Mouse (Mus musculus) layer of hippocampus, postnatal 36 days (tissue): ENCODE measurements around the gene Mpp3. TPM values are rescaled to one million over a fixed set of nuclear protein-coding genes. Genes with fewer than 3 reads are reported as not detected.

Experiments
- DNase-seq, 2 experiments: peaks; one replicate each; pipeline ENCODE4 v3.0.0; 2022
- total RNA-seq, 2 experiments: library from RNA; stranded (reverse); gene quantifications; 2 replicates each; pipeline ENCODE4 v1.2.3; 2021

Mpp3 gene
- total RNA-seq, 2 experiments from 2014 or later: 88.5 to 90.2 TPM

DNA sequence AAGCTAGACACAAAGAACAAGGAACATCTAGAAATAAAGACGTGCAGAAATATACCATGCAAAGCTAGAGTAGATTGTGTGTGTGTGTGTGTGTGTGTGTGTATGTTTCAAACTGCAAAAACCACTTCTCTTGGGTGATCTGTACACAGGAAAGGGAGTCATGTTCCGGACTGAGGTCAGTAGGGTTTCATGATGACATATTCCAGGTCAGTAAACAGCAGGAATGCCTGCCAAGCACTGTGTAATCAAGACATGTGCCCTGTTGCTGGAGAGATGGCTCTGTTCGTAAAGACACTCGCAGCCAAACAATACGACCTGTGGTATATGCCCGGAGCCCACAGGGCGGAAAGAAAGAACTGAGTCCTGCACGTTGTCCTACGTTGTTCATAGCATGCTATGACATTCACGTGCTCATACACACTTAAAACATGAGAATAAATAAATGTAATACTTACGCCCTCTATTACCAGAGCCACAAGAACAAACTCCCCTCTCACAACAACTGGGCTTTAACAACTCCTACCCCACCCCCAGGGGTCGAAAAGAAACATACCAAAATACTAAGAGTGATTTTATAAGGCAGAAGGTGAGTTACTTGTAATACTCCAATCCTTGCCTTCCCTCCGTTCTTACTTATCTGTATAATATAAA, 11.4 kb upstream of the Mpp3 start:
- DNase-seq: no peak

DNA sequence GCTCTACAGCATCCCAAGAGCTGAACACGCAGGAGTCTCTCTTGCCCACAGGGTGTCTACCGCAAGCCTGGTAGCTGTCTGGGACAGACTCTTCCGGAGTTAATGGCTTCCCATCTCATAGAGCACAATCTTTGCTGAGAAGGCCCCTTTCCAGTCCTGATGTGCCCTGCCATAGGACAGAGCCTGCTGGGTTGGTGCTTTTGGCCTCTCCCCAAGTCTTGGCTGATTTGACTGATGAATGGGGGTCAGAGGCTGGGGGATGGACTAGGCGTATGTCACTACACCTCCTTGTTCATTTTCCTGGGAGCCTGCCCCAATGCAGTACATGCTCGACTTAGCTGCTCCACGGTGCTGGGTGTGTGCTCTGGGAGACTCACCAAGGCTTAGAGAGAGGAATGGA, 9.5 kb upstream of the Mpp3 start:
- no peak for DNase-seq

DNA sequence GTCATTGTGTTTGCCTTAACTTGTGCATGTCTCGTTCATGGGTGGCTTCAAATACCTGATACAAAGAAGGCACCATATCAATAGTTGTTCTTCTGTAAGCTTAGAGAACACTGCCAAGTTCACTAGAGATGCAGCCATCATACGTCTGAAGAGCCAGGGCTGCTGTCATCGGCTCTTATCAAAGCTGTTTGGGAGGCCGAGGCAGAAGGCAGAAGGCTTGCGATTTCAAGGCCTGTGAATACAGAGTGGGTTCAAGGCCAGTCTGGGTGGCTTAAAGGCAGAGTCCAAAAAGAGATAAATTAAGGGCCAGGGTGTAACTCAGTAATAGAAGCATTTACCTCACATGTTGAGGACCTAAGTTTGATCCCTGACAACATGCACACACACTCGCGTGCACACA, 8.1 kb upstream of the Mpp3 start:
- no peak for DNase-seq

DNA sequence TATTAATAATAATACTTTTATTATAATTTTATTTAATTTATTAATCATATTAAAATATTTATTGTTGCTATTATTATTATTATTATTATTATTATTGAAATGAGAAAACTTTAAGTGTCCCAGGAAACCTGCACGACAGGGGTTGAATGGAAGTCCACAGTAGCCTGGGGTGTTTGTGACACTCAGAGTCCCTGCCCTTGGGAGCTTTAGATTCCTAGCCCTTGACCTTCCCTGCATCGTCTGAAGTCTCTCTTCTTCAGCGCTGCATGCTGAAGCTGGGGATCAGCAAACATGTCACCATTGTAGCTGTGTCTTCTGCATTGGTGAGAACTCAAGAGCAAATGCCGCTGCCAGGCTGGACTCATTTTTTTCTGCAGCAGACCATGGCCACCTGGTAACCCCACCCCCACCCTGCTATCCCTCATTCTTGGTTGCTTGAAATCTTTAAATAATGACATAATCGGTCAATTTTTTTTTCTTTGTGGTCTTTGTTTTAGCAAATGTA, 7.2 kb upstream of the Mpp3 start:
- no peak for DNase-seq

DNA sequence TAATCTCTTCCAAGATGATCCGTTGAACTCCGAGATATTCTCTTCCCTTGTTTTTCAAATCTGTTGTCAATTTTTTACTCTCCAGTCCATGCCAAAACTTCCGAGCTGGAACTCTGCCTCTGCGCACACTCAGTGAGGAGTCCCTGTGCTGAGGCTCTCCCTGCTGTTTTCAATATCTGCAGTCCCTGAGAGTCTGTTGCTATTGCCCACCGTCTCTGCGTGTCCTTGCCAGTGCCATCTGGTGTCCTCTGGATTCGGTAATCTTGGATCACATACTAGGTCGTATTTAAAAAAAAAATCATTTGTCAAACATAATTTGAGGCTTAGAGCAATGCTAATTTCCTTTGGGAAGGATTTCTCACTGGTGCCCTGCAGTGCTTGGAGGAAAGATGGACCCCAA, 6.6 kb upstream of the Mpp3 start:
- DNase-seq: peak; percentile 46 to 54

DNA sequence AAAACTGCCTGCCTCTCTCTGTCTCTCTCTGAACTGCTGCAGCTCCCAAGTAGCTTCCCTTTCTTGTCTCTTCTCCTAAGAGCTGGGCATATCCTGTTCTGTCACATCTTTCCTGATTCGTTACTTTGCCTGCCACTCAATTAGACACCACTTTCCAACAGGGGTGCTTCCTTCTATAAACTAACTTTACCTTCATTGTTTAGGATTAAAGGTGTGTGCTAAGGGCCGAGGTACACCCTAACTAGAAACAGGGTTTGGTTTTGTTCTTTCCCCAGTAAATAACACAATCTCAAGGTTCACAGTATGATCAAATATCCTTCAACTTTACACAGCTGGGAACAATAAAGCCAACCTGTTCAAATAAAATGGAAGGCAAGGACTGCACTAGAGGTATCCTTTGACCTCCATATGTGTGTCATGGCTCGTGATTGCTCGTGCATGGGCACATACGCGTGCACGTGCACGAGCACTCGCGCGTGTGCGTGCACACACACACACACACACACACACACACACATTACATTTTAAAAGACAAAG, 4.9 kb upstream of the Mpp3 start:
- DNase-seq: no peak

DNA sequence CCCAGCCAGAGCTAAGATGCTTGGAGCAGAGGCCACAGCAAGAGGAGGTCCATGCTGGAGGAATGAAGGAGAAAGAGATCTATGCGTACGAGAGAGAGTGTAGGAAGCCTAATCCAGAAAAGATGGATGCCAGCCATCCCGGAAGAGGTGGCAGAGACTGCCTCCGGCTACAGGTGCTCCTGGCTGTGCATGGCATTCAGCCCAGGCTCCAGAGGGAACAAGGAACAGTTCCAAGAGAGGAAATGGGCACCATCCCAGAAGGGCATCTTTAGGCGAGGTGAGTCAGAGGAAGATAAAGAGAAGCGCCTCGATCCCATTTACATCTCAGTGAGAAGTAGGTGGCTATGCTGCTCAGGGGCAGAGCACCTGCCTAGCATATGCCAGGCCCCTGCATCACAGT, 2.9 kb upstream of the Mpp3 start:
- DNase-seq: no peak

DNA sequence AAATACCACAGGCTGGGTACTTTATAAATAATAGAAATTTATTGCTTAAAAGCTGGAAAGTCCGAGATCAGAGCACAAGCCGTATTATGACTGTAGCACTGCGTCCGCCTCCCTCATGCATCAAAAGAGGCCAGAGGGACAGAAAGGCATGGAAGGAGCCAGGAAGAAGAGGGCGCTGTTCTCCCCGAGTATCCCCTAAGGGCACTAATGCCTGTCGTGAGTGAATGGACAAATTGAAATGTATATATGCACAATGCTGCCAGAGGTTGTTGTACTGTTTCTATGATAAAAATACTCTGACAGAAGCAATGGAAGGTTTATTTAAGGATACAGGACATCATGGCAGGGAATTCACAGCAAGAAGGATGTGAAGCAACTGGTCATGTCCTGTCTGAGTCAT, 1.7 kb upstream of the Mpp3 start:
- DNase-seq: no peak

DNA sequence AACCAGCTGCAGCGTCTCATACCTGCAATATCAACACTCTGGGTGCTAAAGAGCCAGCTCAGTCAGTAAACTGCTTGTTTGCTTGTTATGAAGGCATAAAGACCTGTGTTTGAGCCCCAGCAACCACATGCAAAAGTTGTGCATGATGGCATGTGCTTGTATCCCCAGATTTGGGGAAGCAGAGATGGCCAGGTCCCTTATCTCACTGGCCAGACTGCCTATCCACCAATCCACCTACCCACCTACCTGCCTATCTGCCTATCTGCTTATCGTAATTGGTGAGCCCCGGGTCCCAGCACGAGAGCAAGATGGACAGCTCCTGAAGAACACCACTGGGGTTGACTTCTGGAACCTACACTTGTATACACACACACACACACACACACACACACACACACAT, 1.0 kb upstream of the Mpp3 start:
- DNase-seq: no peak

DNA sequence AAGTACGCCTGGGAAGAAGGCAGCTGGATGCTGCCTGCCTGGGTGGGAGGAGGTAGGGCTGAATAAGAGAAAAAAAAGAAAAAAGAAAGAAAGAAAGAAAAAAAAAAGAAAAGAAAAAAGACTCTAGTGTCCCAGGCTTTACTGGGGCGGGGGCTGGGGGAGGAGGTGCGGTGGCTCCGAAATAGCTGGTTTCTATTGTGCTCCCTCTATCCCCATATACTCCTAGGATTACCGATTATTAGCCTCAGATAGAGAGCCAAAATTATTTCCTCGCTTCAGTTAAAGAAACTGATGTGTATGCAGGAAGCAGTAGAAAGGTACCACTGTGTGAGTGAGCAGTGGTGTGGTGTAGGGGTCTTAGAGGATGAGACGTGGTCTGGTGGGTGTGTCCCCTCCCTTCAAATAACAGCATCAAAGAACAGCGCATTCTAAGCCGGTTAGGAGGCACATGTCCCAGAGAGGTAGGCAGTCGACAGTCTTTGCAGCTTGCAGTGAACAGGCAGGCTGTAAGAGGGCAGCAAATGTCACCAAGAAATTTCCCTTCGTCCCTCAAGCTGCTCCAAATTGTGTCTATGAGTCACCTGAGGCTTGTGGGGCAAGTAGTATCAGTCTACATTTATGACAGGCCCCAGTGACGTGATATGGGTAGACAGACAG, 772 bp downstream of the Mpp3 start:
- DNase-seq: no peak

DNA sequence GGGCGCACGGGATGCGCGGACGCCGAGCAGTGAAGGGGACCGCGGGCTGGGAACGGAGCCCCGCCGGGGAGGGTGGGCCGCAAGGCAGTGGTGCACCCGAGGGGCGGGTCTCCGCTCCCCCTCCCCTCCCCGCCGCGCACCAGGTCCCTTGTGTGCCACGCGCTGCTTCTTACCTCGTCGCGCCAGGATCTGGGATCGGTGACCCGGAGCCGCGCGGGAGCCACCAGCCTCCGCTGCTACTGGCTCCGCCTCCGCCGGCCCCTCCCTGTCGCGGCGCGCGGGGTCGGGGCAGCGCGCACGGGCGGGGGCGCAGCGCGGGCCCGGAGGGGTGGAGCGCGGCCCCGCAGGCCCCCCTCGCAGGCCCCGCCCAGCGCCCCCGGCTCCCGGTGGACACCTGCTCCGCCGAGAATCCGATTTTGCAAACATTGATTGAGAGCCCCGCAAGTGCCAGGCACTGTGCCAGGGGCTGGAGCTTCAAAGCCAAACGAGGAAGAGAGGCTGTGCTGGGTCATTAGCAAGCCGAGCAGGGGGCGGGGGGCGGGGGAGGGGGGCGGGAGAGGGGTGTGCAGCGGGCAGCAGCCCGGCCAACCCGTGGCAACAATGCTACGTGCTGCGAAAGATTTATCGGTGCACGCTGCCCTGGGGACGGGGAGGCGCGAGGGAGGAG, 1.4 kb downstream of the Mpp3 start:
- DNase-seq: peak; percentile 65 to 70

DNA sequence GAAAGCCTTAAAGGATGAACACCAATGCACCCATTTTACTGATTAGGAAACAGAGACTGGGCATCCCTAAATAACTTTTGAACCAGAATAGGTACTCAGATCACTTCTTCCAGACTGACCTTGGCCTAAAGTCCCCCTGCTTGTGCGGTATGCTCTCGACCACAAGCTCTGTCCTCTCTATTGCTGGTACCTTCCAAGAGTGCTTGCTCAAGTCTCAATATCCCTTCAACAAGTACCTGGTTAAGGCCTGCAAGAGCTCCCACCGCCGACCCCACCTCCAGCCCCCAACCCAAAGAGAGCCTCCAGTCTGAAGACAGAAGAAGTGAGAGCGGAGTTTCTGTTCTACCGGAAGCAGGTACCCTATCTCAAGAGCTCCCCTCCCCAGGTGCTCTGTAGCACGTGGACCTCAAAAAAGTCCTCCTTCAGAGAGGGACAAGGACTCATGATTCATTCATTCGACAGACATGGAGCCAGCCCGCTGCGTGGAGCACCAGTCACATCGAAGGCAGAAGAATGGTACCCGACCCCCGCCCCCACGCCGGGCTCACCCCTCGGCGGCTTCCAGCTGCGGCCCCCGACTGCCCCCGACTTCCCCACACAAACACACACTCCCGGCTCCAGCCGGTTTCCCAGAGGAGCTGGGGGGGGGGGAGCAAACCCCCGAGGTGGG, 2.1 kb downstream of the Mpp3 start:
- no peak for DNase-seq

DNA sequence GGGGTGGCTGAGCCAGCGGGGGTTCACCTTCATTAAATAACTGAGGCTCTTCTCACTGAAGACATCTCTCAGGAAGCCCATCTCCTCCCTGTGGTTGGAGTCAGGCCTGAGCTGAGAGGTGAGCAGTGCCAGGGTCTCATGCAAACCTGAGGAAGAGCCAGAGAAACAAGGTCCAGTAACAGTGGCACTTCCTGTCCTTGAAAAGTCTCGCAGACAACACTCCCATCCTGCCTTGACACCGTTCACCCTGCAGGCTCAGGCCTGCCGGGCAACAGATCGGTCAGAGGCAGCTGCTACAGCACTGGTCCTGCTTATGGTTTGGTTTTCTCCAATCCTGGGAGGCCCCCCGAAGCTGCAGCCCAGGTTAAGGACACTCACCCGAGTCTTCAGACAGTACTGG, 2.9 kb downstream of the Mpp3 start:
- DNase-seq: no peak

DNA sequence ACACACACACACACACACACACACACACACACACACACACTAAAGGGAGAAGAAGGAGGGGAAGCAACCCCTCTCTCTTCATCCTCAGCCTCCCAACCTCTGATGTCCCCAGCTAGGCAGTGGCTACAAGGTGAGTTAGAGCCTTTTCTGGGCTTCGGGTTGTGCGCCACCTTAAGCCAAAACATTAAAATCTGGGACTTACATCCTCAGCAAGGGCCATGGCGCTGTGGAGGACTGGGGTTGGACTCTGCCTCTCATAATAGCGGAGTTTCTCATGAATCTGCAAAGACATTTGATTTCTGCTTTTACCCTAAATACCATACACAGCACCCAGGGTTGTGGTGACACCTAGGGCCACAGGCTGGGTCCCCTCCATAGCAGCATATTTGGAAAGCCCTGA, 3.4 kb downstream of the Mpp3 start:
- no peak for DNase-seq

DNA sequence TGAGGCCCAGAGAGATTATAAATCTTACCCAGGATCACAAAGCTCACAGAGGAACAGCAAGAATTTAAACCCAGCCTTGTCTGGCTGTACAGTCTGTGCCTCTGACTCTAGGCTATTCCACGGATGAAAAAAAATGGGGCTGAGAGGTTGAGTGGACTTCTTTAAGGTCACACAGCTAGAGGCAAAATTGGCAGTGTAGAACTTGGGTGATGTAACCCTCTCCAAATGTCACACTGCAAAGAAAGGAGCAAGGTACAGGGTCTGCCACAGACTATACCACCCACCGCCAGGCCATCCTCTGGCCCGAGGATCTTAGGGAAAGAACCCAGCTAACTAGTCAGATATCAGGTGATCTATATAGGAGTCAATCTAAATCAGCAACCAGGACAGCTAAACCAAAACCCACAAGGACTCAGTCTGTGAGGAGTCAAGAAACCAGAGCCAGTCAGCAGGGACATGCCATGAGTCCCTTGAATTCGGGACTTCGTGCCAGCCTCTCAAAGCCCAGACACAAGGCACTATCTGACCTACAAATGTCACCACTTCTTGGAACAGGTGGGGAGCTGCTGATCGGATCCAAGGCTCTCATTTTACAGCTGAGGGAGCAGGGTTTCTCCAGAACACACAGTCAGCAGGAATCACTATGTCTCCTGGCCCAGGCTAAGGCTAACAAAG, 4.0 kb downstream of the Mpp3 start:
- no peak for DNase-seq

DNA sequence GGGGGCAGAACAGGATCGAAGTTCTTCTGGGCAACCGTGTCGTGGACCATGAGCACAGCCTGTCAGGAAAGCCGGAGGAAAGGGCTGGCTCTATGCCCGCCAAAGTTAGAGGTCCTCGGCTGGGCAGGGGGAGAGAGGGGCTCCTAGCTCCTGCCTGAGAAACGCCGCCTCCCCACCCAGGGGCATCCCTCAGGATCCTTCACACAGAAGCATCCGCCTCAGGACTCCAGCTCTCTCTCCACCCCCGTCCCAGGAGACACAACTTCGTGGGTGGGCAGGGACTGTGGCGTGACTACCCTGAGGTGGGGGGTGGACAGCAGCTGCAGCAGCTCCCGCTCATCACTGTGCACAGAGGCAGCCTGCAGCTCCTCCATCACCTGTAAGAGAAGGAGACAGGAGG, 4.9 kb downstream of the Mpp3 start:
- DNase-seq: no peak

DNA sequence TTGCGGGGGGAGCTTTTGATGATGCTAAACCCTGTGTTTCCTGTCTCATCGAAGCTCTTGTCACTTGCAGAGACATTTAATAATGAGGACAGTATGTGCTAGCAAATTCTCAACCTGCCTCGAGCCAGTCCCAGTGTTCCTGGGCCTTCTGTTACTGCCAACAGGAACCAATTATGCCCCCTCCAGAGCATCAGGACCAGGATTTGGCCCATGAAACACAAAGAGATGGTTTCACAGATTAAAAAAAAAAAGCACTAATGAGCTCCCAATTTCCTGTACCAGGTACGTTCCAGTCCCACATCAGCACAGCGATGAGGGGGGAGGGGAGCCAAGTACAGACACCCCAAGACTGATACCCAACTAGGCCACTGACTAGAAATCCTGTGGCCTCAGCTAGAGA, 7.1 kb downstream of the Mpp3 start:
- no peak for DNase-seq

DNA sequence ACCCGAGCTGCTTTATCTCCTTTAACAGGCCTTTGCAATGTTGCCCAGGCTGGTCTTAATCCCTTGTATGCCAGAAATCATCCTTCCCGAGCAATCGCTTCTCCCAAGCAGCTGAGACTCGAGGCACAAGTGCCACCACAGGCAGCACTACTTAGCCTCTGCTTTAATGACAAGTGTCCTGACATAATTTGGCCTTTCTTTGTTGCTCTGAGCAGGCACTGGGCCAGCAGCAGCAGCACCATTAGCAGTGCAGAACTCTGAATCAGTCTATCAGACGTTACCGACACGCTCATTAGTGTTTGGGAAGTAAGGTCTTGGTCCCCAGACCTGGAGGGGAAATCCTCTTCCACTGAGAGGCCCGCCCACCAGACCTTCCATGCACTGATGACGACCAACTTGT, 8.5 kb downstream of the Mpp3 start:
- no peak for DNase-seq

DNA sequence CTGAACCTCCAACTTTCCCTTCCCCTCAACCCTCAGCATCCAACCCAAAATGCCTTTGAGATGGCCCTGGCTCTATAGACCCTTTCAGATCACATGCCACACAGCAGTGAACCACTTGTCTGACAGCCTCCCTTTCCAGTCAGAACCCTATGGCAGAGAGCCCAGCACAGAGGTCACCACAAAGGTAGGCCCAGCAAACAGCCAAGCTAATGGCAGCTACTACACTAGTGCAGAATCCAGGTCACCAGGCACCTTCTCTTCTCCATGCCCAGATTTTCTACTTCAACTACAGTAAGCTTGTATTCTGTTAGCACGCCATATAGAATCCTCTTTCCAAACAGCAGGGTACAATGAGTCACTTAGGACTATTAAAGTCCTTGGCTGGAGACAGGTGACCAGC, 12.1 kb downstream of the Mpp3 start:
- no peak for DNase-seq

DNA sequence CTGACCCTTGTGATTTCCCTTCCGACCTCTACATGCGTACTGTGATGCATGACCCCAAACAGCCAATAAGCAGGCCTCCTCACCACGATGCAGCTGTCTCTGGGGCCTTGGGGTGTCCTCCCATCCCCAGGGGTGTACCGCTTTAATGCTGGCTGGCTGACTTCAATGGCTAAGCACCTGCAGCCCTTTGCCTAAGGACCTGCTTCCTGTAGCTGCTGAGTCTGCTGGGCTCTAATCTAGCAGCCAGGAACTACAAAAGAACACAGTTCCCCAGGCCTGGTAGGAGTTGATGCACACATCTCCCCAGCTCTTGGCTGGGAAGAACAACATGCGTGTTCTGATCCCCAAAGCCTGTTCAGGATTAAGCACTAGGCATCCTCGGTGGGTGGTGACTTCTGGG, 12.8 kb downstream of the Mpp3 start:
- DNase-seq: no peak

DNA sequence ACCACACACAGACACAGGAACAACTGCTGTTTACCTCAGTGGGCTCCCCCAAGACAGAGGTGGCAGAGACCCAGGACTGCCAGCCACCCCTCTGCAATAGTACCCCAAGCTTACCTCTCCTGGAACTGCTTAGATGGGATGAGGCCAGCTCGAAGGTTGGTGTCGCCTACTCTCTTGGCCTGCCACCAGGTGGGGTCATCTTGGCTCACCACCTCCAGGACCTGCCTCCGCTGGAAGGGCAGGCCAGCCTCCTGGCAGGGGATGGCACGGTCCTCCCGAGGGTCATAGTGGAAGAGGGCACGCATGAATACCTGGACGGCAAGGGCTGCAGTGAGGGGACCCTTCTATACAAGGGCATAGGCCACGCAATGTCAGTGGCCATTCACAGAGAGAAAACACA, 15.1 kb downstream of the Mpp3 start:
- DNase-seq: no peak

DNA sequence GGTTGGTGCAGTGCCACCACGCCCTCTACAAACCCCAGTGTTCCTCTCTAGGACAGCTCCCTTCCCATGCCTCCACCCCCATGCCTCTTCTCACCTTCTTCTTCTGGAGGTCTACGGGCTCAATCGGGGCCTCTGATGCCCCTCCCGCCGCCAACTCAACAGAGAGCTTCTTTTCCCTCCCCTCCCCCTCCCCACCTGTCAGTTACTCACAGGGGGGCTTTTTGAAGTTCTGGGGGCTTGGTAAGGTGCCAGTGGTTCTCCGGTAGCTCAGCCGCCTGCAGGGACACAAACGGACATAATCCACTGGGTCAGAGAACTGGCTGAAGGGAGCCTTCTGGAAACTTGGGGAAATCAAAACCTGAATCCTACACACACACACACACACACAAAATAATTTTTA, 16.8 kb downstream of the Mpp3 start:
- no peak for DNase-seq

DNA sequence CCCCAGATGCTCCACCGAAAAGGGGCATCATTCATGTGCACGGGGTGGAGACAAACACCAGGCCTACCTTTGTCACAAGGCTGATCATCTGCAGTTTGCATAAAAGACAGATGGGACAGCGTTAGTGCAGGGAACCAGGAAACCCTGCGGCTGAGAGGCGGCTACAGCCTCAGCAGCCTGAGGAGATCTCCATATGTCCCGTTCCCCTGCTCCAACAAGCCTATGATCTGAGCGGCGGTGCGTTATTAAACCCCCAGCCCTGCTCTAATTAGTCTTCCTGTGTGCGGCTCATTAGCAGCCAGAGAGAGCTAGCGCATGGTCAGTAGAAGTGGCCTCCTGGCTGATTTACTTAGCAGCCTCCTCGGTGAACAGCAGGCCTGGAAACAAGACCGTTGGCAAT, 18.1 kb downstream of the Mpp3 start:
- DNase-seq: peak; percentile 33 to 37
